Mouse (Mus musculus): ENCODE measurements around the gene Sgcd. TPM values are rescaled to one million over a fixed set of nuclear protein-coding genes. Genes with fewer than 3 reads are reported as not detected.

Gene Sgcd
- polyA plus RNA-seq, 1 experiment from 2014 or later, result 2.0 TPM

- ATAC-seq (ENCODE audit: low FRiP score, low TSS enrichment) (no peak), DNase-seq (ENCODE audit: low spot score) (no peak)
- TF ChIP-seq EP300 (optimal IDR thresholded peaks at IDR 0.05), result no peak
- no peak for TF ChIP-seq CTCF (IDR thresholded peaks at IDR 0.05; ENCODE audit: low read depth)
- H3K9me3 ChIP-seq (ENCODE audit: control insufficient read depth, low read length), result no peaks in the 10 kb centered on the region
- no peak overlapping the region for H3K27ac ChIP-seq (replicated peaks)
- no peaks in the 10 kb centered on the region for H3K36me3 ChIP-seq (ENCODE audit: control insufficient read depth, insufficient read depth, low read length)
- no peaks in the 10 kb centered on the region for H3K27me3 ChIP-seq (ENCODE audit: control insufficient read depth, insufficient read depth, low read length)
- WGBS, result 75% methylated on average over 4 of the region's 4 CpGs
- H3K4me2 ChIP-seq (replicated peaks; ENCODE audit: low read depth), result no peak overlapping the region
- no peaks in the 10 kb centered on the region for H3K4me1 ChIP-seq (replicated peaks; ENCODE audit: control insufficient read depth, insufficient read depth)
- H3K4me3 ChIP-seq (ENCODE audit: low read depth, low read length), result no peak overlapping the region
- no peak overlapping the region for H3K9ac ChIP-seq (ENCODE audit: low read length)
These were observed 740.4 kb downstream of the Sgcd start for GRCm38 (mm10) chr11:47248345-47248893.

DNA sequence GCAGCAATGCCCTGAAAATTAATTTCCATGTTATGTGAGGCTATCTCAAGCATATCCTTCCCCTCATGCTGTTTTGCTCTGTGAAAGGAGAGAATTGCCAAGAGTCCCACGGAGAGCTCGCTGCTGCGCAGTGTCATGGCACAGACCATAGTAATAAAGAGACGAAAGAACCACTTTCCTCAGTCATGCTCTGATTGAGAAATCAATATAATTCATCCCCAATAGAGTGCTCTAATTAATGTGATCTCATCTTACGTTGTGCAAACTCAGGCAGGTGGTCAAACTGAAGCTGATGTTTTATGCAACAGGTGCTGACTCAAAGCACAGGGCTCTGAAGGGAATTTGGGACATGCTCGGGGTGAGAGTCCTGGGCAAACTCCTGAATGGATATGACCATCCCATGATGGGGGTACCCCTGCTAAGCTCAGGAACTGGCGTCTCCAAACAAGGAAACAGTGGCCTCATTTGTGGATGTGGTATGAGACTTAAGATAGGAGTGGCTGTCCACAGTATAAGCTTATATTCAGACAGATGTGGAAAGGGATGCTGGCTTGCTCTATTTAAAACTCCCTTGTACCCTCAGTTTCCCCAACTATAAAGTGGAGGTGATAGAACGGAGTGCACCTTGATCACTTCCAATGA lies 740.9 kb downstream of the Sgcd start:
- ATAC-seq (ENCODE audit: low FRiP score, low TSS enrichment), result no peak
- TF ChIP-seq EP300 (optimal IDR thresholded peaks at IDR 0.05), result no peak
- H3K36me3 ChIP-seq (ENCODE audit: control insufficient read depth, insufficient read depth, low read length), result no peaks in the 10 kb centered on the region

DNA sequence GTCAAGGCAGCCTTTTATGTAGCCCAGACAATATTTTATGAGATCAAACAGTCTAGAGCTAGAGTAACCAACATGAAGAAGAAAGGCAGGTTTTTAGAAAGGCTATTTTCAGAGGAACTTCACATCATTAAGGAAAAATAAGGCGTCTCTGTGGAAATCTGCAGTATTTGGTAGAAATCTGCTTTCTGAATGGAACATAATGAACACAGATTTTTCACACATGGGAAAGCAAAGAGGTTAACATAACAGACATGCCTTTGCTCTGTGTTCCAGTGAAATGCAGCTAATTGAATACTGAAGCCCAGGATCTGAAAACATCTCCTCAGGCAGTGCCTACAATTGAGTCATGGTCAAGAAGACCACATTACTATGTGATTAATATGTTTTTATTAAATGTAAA lies 746.4 kb downstream of the Sgcd start:
- Histone ChIP-seq H3K4me1 (replicated peaks; ENCODE audit: control insufficient read depth, insufficient read depth) (no peaks in the 10 kb centered on the region), H3K9me3 (ENCODE audit: control insufficient read depth, low read length) (no peaks in the 10 kb centered on the region), H3K36me3 (ENCODE audit: control insufficient read depth, insufficient read depth, low read length) (no peaks in the 10 kb centered on the region), H3K4me2 (replicated peaks; ENCODE audit: low read depth) (no peak overlapping the region), H3K27me3 (ENCODE audit: control insufficient read depth, insufficient read depth, low read length) (no peaks in the 10 kb centered on the region), H3K4me3 (ENCODE audit: low read depth, low read length) (no peak overlapping the region), H3K27ac (replicated peaks) (no peak overlapping the region), H3K9ac (ENCODE audit: low read length) (no peak overlapping the region)
- 80% methylated on average over 1 of the region's 1 CpGs for WGBS
- no peak for DNase-seq (ENCODE audit: low spot score)
- TF ChIP-seq CTCF (IDR thresholded peaks at IDR 0.05; ENCODE audit: low read depth) (no peak), EP300 (optimal IDR thresholded peaks at IDR 0.05) (no peak)
- ATAC-seq (ENCODE audit: low FRiP score, low TSS enrichment), result no peak

More for the DNA sequence above, 740.9 kb downstream of the Sgcd start:
- no peak overlapping the region for H3K4me3 ChIP-seq (ENCODE audit: low read depth, low read length)
- no peak for DNase-seq (ENCODE audit: low spot score)
- no peaks in the 10 kb centered on the region for H3K4me1 ChIP-seq (replicated peaks; ENCODE audit: control insufficient read depth, insufficient read depth)
- no peaks in the 10 kb centered on the region for H3K9me3 ChIP-seq (ENCODE audit: control insufficient read depth, low read length)
- no peak overlapping the region for H3K4me2 ChIP-seq (replicated peaks; ENCODE audit: low read depth)
- H3K27ac ChIP-seq (replicated peaks), result no peak overlapping the region
- no peak overlapping the region for H3K9ac ChIP-seq (ENCODE audit: low read length)
- H3K27me3 ChIP-seq (ENCODE audit: control insufficient read depth, insufficient read depth, low read length), result no peaks in the 10 kb centered on the region
- 84% methylated on average over 8 of the region's 8 CpGs for WGBS

GRCm38 (mm10) chr11:47228222-47228621 lies 760.5 kb downstream of the Sgcd start:
- no peak overlapping the region for H3K9ac ChIP-seq (ENCODE audit: low read length)
- no peak overlapping the region for H3K4me2 ChIP-seq (replicated peaks; ENCODE audit: low read depth)
- H3K4me3 ChIP-seq (ENCODE audit: low read depth, low read length), result no peak overlapping the region
- H3K27ac ChIP-seq (replicated peaks), result no peak overlapping the region
- no peaks in the 10 kb centered on the region for H3K36me3 ChIP-seq (ENCODE audit: control insufficient read depth, insufficient read depth, low read length)
- H3K9me3 ChIP-seq (ENCODE audit: control insufficient read depth, low read length), result no peaks in the 10 kb centered on the region
- no peak for TF ChIP-seq EP300 (optimal IDR thresholded peaks at IDR 0.05)
- TF ChIP-seq CTCF (IDR thresholded peaks at IDR 0.05; ENCODE audit: low read depth), result no peak
- no peak for ATAC-seq (ENCODE audit: low FRiP score, low TSS enrichment)
- WGBS, result 28% methylated on average over 1 of the region's 1 CpGs
- no peaks in the 10 kb centered on the region for H3K27me3 ChIP-seq (ENCODE audit: control insufficient read depth, insufficient read depth, low read length)
- no peak for DNase-seq (ENCODE audit: low spot score)
- no peaks in the 10 kb centered on the region for H3K4me1 ChIP-seq (replicated peaks; ENCODE audit: control insufficient read depth, insufficient read depth)

- Histone ChIP-seq H3K4me3 (ENCODE audit: low read depth, low read length) (no peak overlapping the region), H3K36me3 (ENCODE audit: control insufficient read depth, insufficient read depth, low read length) (no peaks in the 10 kb centered on the region), H3K4me2 (replicated peaks; ENCODE audit: low read depth) (no peak overlapping the region), H3K9ac (ENCODE audit: low read length) (no peak overlapping the region), H3K4me1 (replicated peaks; ENCODE audit: control insufficient read depth, insufficient read depth) (no peaks in the 10 kb centered on the region), H3K9me3 (ENCODE audit: control insufficient read depth, low read length) (no peaks in the 10 kb centered on the region), H3K27me3 (ENCODE audit: control insufficient read depth, insufficient read depth, low read length) (no peaks in the 10 kb centered on the region), H3K27ac (replicated peaks) (no peak overlapping the region)
- TF ChIP-seq EP300 (optimal IDR thresholded peaks at IDR 0.05) (no peak), CTCF (IDR thresholded peaks at IDR 0.05; ENCODE audit: low read depth) (no peak)
- WGBS, result 82% methylated on average over 2 of the region's 2 CpGs
- ATAC-seq (ENCODE audit: low FRiP score, low TSS enrichment) (no peak), DNase-seq (ENCODE audit: low spot score) (no peak)
These were observed 764.6 kb downstream of the Sgcd start for GRCm38 (mm10) chr11:47224148-47224547.

GRCm38 (mm10) chr11:47211531-47211930 lies 777.2 kb downstream of the Sgcd start:
- 83% methylated on average over 8 of the region's 8 CpGs for WGBS
- no peak for TF ChIP-seq EP300 (optimal IDR thresholded peaks at IDR 0.05)
- TF ChIP-seq CTCF (IDR thresholded peaks at IDR 0.05; ENCODE audit: low read depth), result no peak
- ATAC-seq (ENCODE audit: low FRiP score, low TSS enrichment), result no peak
- Histone ChIP-seq H3K27me3 (ENCODE audit: control insufficient read depth, insufficient read depth, low read length) (no peaks in the 10 kb centered on the region), H3K27ac (replicated peaks) (no peak overlapping the region), H3K36me3 (ENCODE audit: control insufficient read depth, insufficient read depth, low read length) (no peaks in the 10 kb centered on the region), H3K9me3 (ENCODE audit: control insufficient read depth, low read length) (no peaks in the 10 kb centered on the region), H3K4me1 (replicated peaks; ENCODE audit: control insufficient read depth, insufficient read depth) (no peaks in the 10 kb centered on the region), H3K9ac (ENCODE audit: low read length) (no peak overlapping the region), H3K4me3 (ENCODE audit: low read depth, low read length) (no peak overlapping the region), H3K4me2 (replicated peaks; ENCODE audit: low read depth) (no peak overlapping the region)
- no peak for DNase-seq (ENCODE audit: low spot score)
